Mouse (Mus musculus) liver, embryonic 14.5 days (tissue): ENCODE results near the gene Wbp1l. TPM values are rescaled to one million over a fixed set of nuclear protein-coding genes. Genes with fewer than 3 reads are reported as not detected.

Source experiments
- ATAC-seq: fragments of 200-750 bp; cut with Nextera tagmentation; 2 replicates; pipeline ENCODE4 v1.8.0; 2017; ENCODE audit warnings: moderate number of reproducible peaks, mild to moderate bottlenecking, moderate library complexity; ENCODE audit not compliant: insufficient read depth
- DNase-seq, 3 experiments: peaks; one replicate each; pipeline ENCODE4 v3.0.0-alpha.2; 2012 to 2013; ENCODE audit warnings: low read depth in 3 of 3, low spot score in 3 of 3
- H3K27ac ChIP-seq: fragments of 300-500 bp; sonication (generic); 2 replicates; pipeline ENCODE4 v1.5.1; 2014; ENCODE audit warnings: moderate library complexity, mild to moderate bottlenecking, control low read depth, inconsistent platforms
- H3K27me3 ChIP-seq: fragments of 300-500 bp; sonication (generic); 2 replicates; pipeline ENCODE4 v1.6.1; 2014; ENCODE audit warnings: mild to moderate bottlenecking, low read length, moderate library complexity; ENCODE audit not compliant: control insufficient read depth, insufficient read depth
- H3K36me3 ChIP-seq: fragments of 300-500 bp; sonication (generic); replicated peaks from 2 replicates; pipeline ENCODE4 v1.6.1; 2014; ENCODE audit warnings: low read depth; ENCODE audit not compliant: control insufficient read depth, insufficient read depth
- H3K4me1 ChIP-seq, 2 experiments: fragments of 200-500 bp in 1 of 2; fragments of 300-500 bp in 1 of 2; sonication (generic) in 1 of 2; replicated peaks; 2 replicates each; pipeline ENCODE4 v1.6.1; 2012 to 2014; ENCODE audit warnings: antibody characterized with exemption in 1 of 2, inconsistent platforms in 1 of 2, low read length in 1 of 2; ENCODE audit not compliant: control insufficient read depth in 2 of 2, insufficient read depth in 2 of 2
- H3K4me2 ChIP-seq: fragments of 300-500 bp; sonication (generic); 2 replicates; pipeline ENCODE4 v1.6.1; 2014; ENCODE audit warnings: low read depth, mild to moderate bottlenecking, control low read depth, moderate library complexity
- H3K4me3 ChIP-seq, 2 experiments: fragments of 200-500 bp in 1 of 2; fragments of 300-500 bp in 1 of 2; sonication (generic) in 1 of 2; 2 replicates each; pipeline ENCODE4 v1.5.1; 2012 to 2014; ENCODE audit warnings: low read depth in 2 of 2, low read length in 2 of 2, mild to moderate bottlenecking in 2 of 2, control low read depth in 1 of 2, inconsistent platforms in 1 of 2, moderate library complexity in 1 of 2; ENCODE audit not compliant: insufficient read depth in 1 of 2
- H3K9ac ChIP-seq: fragments of 300-500 bp; sonication (generic); replicated peaks from 2 replicates; pipeline ENCODE4 v1.6.1; 2014; ENCODE audit warnings: mild to moderate bottlenecking, control low read depth, moderate library complexity
- H3K9me3 ChIP-seq: fragments of 300-500 bp; sonication (generic); 2 replicates; pipeline ENCODE4 v1.6.1; 2016; ENCODE audit warnings: low read length, mixed read lengths; ENCODE audit not compliant: control insufficient read depth
- CTCF ChIP-seq: IDR thresholded peaks from 2 replicates; pipeline ENCODE4 v1.5.1; 2016; ENCODE audit warnings: antibody characterized with exemption, low read depth, control low read depth
- EP300 ChIP-seq: IDR thresholded peaks from 2 replicates; pipeline ENCODE4 v1.6.1; 2016; ENCODE audit warnings: antibody characterized with exemption, low read depth
- WGBS: fragments of 180-500 bp; shearing (Covaris S2); extraction: QIAGEN DNeasy Blood & Tissue Kit; methylation state at CpG from one replicate; pipeline ENCODE4 v1.1.7; 2014; ENCODE audit not compliant: insufficient replicate concordance; 5-methylcytosine and 5-hydroxymethylcytosine counted together
- polyA plus RNA-seq, 2 experiments: library from polyadenylated mRNA; depleted of rRNA in 1 of 2; stranded (reverse) in 1 of 2; unstranded in 1 of 2; fragments of >200 nt; fragmentation: Nextera tagmentation in 1 of 2; extraction: Ambion mirVana in 1 of 2; gene quantifications; 2 replicates each; pipeline versions ENCODE4 v1.2.1 to v1.2.3; 2012 to 2014

The Wbp1l gene
- polyA plus RNA-seq, 2 experiments: 9.8 to 10.6 TPM

GRCm38 (mm10) chr19:46600371-46600770 is 1.5 kb downstream of the Wbp1l start:
- DNase-seq: no peak

GRCm38 (mm10) chr19:46601491-46601890 is 2.6 kb downstream of the Wbp1l start:
- 48% methylated on average over 14 of the region's 14 CpGs for WGBS
- ATAC-seq: no peak
- H3K9ac ChIP-seq: no peak overlapping the region

More at GRCm38 (mm10) chr19:46600371-46600770, 1.5 kb downstream of the Wbp1l start:
- Histone ChIP-seq H3K9ac (no peak overlapping the region), H3K4me1 (peaks cover 11 to 14% of the 10 kb centered on the region in 2 experiments), H3K4me3 (peak overlapping the region in 1 of 2 experiments; percentile 88; a peak in 1 of 4 replicates), H3K36me3 (no peaks in the 10 kb centered on the region), H3K9me3 (no peaks in the 10 kb centered on the region), H3K27me3 (no peaks in the 10 kb centered on the region), H3K27ac (no peak overlapping the region), H3K4me2 (peak overlapping the region; percentile 87)
- no peak for ATAC-seq
- WGBS: 53% methylated on average over 4 of the region's 4 CpGs
- TF ChIP-seq CTCF: no peak
- TF ChIP-seq EP300: no peak

GRCm38 (mm10) chr19:46602406-46602805 is 3.5 kb downstream of the Wbp1l start:
- no peak overlapping the region for H3K4me2 ChIP-seq
- no peak overlapping the region for H3K27ac ChIP-seq
- TF ChIP-seq EP300 (no peak), CTCF (no peak)
- 53% methylated on average over 4 of the region's 4 CpGs for WGBS
- H3K4me3 ChIP-seq: no peak overlapping the region
- no peak overlapping the region for H3K9ac ChIP-seq
- no peaks in the 10 kb centered on the region for H3K9me3 ChIP-seq
- H3K36me3 ChIP-seq: no peaks in the 10 kb centered on the region
- DNase-seq (no peak), ATAC-seq (no peak)
- H3K27me3 ChIP-seq: no peaks in the 10 kb centered on the region
- peaks cover 11 to 14% of the 10 kb centered on the region in 2 experiments for H3K4me1 ChIP-seq

More at GRCm38 (mm10) chr19:46601491-46601890, 2.6 kb downstream of the Wbp1l start:
- no peak for DNase-seq
- Histone ChIP-seq H3K36me3 (no peaks in the 10 kb centered on the region), H3K27me3 (no peaks in the 10 kb centered on the region), H3K4me1 (peaks cover 11 to 14% of the 10 kb centered on the region in 2 experiments), H3K4me2 (peak overlapping the region; percentile 40), H3K4me3 (0 out of 4 replicates have a peak overlapping the region, but pooled peaks of 1 of the 2 experiments have one; percentile 2), H3K27ac (no peak overlapping the region), H3K9me3 (no peaks in the 10 kb centered on the region)
- TF ChIP-seq CTCF: no peak
- no peak for TF ChIP-seq EP300

GRCm38 (mm10) chr19:46606718-46607117 is 7.8 kb downstream of the Wbp1l start:
- DNase-seq (no peak), ATAC-seq (no peak)
- H3K27me3 ChIP-seq: no peaks in the 10 kb centered on the region
- no peaks in the 10 kb centered on the region; the same call in none of the 2 replicates for H3K36me3 ChIP-seq
- no peak overlapping the region for H3K4me3 ChIP-seq
- peaks cover 0 to 8% of the 10 kb centered on the region in 2 experiments; a peak in 3 of 4 replicates for H3K4me1 ChIP-seq
- H3K9ac ChIP-seq: no peak overlapping the region
- H3K4me2 ChIP-seq: no peak overlapping the region
- no peak overlapping the region for H3K27ac ChIP-seq
- WGBS: 80% methylated on average over 13 of the region's 13 CpGs
- H3K9me3 ChIP-seq: no peaks in the 10 kb centered on the region
- TF ChIP-seq EP300 (no peak), CTCF (no peak)

GRCm38 (mm10) chr19:46607424-46607823 is 8.5 kb downstream of the Wbp1l start:
- no peaks in the 10 kb centered on the region; the same call in none of the 2 replicates for H3K36me3 ChIP-seq
- ATAC-seq (no peak), DNase-seq (no peak)
- H3K4me1 ChIP-seq: peaks cover 0 to 10% of the 10 kb centered on the region in 2 experiments; a peak in 3 of 4 replicates
- H3K9me3 ChIP-seq: no peaks in the 10 kb centered on the region
- no peak overlapping the region for H3K4me2 ChIP-seq
- WGBS: 30% methylated on average over 7 of the region's 7 CpGs
- no peak overlapping the region for H3K27ac ChIP-seq
- H3K4me3 ChIP-seq: no peak overlapping the region
- no peak overlapping the region for H3K9ac ChIP-seq
- peak; percentile 70 for TF ChIP-seq CTCF
- TF ChIP-seq EP300: no peak
- no peaks in the 10 kb centered on the region for H3K27me3 ChIP-seq
